Mouse (Mus musculus): ENCODE results near the gene Pdzk1ip1.

Gene Pdzk1ip1

GRCm38 (mm10) chr4:115088611-115089338 lies at the start of gene Pdzk1ip1:
Gene Pdzk1ip1, plus strand, starts transcription at chr4:115088708.
- DNase-seq (ENCODE audit: low spot score), result no peak

GRCm38 (mm10) chr4:115045621-115046020 lies 42.9 kb upstream of the Pdzk1ip1 start:
- DNase-seq (ENCODE audit: low spot score), result no peak

DNA sequence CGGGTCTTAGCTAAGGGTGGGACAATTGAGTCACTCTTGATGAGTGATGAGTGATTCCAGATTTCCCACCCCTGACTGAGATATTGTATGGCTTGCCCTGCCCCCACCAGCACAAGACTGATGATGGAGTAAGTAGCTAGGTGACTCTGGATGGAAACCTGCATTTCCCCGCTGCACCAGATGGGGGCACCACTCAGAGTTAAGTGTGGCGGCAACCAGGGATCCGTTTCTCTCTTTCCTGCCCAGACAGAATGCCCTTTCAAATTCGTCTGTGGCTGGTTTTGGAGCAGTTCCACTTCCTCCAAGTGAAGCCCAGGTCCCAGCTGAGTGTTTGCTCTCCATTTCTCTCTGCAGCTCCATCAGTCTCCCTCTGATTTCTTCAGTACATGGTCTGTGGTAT lies 40.8 kb upstream of the Pdzk1ip1 start:
- no peak for DNase-seq (ENCODE audit: low spot score)

DNA sequence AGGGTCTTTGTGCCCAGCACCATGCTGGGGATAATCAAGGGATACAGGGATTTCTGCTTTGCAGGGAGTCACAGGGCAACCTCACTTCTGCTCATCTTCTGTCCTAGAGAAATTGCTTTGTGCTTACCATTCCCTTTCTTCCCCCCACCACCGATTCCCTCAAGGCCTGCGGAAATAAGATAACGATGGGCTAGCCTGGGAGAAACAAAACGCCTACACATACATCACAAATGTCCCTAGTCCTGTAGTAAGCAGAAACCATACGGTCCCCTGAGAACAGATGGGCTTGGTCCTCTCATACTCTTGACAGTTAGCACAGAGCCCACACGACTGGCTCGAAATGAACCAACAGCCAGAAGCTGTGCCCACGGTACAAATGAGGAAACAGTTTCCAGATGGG lies 40.3 kb upstream of the Pdzk1ip1 start:
- DNase-seq (ENCODE audit: low spot score), result no peak

GRCm38 (mm10) chr4:115051245-115051644 lies 37.3 kb upstream of the Pdzk1ip1 start:
- DNase-seq (ENCODE audit: low spot score), result no peak

DNA sequence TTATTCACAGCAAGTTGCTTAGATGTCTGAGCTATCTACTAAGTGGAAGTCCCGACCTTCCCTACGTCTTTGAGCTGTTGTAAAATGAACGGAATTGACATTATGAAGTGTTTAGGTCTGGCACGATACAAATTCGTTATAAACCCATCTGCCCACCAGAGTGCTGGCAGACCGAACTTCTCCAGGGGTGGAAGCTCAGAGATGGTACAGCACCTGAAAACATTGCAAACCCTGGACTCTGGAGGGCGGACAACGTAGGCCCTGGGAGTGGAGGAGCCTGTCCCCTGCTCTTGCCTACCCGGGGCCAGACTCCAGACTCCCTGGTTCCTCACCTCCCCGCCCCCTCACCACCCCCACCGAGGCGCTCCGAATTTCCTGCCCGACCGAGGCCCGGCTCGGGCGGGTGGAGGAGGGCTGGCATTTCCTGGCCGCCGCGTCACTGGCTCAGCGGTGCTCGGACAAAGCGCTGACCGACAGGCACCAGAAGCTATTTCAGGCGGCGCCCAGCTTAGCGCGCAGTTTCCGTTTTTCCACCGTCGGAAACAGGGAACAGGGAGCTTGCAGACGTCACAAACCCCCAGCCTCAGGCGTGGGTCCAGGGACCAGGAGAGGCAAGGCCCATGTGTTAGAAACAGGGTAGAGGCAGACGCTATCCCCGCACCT lies 36.0 kb upstream of the Pdzk1ip1 start:
- DNase-seq (ENCODE audit: low spot score), result no peak

DNA sequence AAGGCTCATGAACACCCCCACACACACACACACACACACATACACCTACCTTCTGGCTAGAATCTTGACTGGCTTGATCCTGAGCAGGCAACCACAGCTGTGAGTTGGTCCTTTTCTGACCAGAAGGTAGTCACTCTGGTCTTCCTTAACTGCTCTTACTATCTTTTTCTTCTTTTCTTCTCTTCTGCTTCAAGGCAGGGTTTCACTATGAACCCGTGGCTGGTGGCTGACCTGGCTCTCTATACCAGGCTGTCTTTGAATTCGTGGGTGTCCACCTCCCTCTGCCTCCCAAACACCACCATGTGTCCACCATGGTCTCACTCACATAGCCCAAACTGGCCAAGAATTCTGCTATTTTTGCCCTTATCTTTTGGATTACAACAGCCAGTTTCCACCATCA lies 33.5 kb upstream of the Pdzk1ip1 start:
- DNase-seq (ENCODE audit: low spot score), result no peak

DNA sequence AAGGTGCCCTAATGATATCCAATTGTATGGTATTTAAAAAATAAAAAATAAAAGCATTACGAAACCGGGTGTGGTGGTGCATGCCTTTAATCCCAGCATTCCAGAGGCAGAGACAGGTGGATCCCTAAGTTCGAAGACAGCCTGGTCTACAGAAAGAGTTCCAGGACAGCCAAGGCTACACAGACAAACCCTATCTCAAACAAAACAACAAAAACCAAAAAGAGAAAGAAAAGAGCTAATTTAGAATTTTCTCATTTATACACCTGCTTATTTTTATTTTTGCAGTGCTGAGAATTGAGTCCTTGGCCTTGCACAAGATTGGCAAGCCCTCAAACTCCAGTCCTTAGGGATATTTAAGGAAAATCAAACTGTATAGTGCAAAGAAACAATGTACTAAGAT lies 32.8 kb upstream of the Pdzk1ip1 start:
- no peak for DNase-seq (ENCODE audit: low spot score)

GRCm38 (mm10) chr4:115056371-115056920 lies 32.1 kb upstream of the Pdzk1ip1 start, which contains the start of gene Tal1:
Gene Tal1, plus strand, starts transcription at chr4:115056426.
- no peak for DNase-seq (ENCODE audit: low spot score)

DNA sequence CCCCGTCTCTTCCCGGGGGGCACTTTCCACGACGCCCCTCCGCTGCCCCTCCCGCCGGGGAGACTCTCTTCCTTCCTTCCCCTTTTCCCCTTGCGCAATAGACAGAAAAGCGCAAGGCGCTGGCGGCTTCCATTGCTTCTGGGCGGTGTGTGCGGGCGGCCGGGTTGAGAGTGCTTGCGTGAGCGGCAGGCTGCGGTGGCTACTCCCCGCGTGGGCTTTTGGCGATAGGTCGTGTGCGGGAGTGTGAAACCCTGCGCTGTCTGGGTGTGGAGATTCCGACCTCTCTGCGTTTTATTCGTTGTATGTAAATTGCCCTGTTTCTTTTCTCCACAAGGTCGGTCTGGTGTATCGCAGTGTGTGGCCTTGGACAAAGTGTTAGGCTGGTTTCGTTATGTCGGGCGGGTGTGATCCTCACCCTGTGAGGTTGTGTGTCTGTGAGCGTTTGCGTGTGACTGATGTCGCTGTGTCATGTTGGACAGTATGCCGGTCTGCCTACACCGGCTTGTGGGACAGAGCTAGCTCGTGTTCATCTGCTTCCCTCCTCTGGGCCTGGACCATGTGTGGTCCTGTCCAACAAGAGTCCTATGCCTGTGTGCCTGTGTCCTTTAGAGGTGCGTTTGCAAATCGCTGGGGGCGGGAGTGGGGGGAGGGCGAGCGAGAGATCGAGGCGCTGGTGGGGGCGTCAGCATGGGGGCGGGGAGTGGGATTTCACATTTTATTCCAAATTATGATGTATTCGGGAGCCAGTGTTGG lies 31.4 kb upstream of the Pdzk1ip1 start:
- no peak for DNase-seq (ENCODE audit: low spot score)

- no peak for DNase-seq (ENCODE audit: low spot score)
Observed at GRCm38 (mm10) chr4:115057674-115058316, 30.7 kb upstream of the Pdzk1ip1 start.

- DNase-seq (ENCODE audit: low spot score), result no peak
Observed at GRCm38 (mm10) chr4:115058317-115058761, 30.2 kb upstream of the Pdzk1ip1 start.

- DNase-seq (ENCODE audit: low spot score), result no peak
Observed at GRCm38 (mm10) chr4:115058871-115059590, 29.5 kb upstream of the Pdzk1ip1 start.

DNA sequence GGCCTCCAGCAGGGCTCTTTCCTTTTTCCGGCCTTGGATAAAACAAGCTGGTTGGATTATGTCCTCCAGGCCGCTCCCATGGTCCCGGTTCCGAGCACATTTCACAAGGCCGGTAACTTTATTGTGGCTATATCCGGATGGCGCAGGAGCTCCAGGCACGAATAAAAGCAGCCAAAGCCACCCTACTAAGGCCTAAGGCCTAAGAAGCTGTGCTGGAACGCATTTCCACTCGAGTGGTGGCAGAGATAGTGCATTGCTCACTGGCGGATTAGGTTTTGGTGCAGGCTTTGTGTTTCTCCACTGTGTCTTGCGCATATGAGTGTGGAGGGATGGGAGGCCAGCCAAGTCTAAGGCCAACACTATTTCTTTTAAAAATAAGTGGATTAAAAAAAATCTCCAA lies 28.6 kb upstream of the Pdzk1ip1 start:
- DNase-seq (ENCODE audit: low spot score), result no peak

GRCm38 (mm10) chr4:115060753-115061152 lies 27.8 kb upstream of the Pdzk1ip1 start:
- DNase-seq (ENCODE audit: low spot score), result no peak

- no peak for DNase-seq (ENCODE audit: low spot score)
Observed at GRCm38 (mm10) chr4:115062540-115062874, 26.0 kb upstream of the Pdzk1ip1 start.

DNA sequence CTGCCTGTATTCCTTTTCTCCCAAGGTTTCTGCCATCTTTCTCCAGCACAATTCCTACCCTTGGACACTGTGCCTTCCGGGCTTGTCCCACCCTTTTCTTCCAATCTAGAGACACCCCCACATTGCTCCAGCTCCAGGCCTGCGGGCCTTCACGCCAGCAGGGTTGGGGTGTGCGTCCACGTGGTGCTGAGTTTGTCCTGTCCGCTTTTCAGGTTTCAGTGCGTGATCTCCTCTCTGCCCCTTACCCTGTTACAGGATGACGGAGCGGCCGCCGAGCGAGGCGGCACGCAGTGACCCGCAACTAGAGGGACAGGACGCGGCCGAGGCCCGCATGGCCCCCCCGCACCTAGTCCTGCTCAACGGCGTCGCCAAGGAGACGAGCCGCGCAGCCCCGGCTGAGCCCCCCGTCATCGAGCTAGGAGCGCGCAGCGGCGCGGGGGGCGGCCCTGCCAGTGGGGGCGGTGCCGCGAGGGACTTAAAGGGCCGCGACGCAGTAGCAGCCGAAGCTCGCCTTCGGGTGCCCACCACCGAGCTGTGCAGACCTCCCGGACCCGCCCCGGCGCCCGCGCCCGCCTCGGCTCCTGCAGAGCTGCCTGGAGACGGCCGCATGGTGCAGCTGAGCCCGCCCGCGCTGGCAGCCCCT lies 25.5 kb upstream of the Pdzk1ip1 start:
- DNase-seq (ENCODE audit: low spot score), result no peak

DNA sequence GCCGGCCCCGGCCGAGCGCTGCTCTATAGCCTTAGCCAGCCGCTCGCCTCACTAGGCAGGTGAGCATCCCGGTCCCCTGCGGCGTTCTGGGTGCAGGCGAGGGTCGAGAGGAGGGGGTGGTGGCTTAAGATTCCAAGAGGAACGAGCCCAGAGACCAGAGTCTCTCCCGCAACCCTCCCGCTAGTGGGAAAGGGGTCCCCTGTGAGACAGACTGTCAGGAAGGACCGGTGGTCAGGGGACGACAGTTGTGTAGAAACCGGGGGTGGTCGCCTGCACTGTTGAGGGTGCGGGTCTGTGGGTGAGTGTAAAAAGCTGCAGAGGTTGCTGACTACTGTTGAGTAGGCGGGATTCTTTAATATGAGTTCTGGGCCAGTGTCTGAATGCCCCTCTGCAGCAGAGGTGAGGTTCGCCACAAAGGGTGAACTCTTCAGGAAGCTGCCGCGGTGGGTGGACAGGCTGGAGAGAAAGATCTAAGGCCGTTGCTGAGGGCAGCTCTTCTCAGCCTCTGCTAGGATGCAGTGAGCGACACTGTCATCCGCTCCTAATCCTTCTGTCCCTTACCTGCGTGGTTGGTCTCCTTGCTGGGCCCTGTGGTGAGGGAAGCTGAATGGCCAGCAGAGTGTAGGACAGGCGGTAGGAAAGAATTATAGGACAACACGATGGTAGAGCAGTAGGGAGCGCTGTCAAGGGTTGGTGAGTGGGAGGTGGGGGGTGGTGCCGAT lies 24.8 kb upstream of the Pdzk1ip1 start:
- DNase-seq (ENCODE audit: low spot score), result no peak

GRCm38 (mm10) chr4:115071668-115072067 lies 16.8 kb upstream of the Pdzk1ip1 start:
- no peak for DNase-seq (ENCODE audit: low spot score)

- DNase-seq (ENCODE audit: low spot score), result no peak
Observed at GRCm38 (mm10) chr4:115074789-115075188, 13.7 kb upstream of the Pdzk1ip1 start.

All from adipocyte (in vitro differentiated cells).